Mouse (Mus musculus) ES-E14 (cell line): Measurements from ENCODE around the gene Tmem190.

ENCODE experiments used
- CHD2 ChIP-seq: IDR thresholded peaks from 2 replicates; pipeline ENCODE4 v1.6.1; 2014; ENCODE audit warnings: mild to moderate bottlenecking, low read depth, low read length, inconsistent platforms
- HCFC1 ChIP-seq: IDR thresholded peaks from 2 replicates; pipeline ENCODE4 v1.6.1; 2012; ENCODE audit warnings: low read length, inconsistent platforms, borderline replicate concordance; ENCODE audit not compliant: insufficient read depth
- MAFK ChIP-seq: IDR thresholded peaks from 2 replicates; pipeline ENCODE4 v1.6.1; 2014; ENCODE audit warnings: mild to moderate bottlenecking, low read depth, low read length, inconsistent platforms; ENCODE audit not compliant: insufficient read depth
- ZC3H11A ChIP-seq: IDR thresholded peaks from 2 replicates; pipeline ENCODE4 v1.6.1; 2012; ENCODE audit warnings: low read depth, mild to moderate bottlenecking, inconsistent platforms, low read length, borderline replicate concordance
- ZNF384 ChIP-seq: IDR thresholded peaks from 2 replicates; pipeline ENCODE4 v1.6.1; 2012; ENCODE audit warnings: low read depth, low read length, inconsistent platforms

DNA sequence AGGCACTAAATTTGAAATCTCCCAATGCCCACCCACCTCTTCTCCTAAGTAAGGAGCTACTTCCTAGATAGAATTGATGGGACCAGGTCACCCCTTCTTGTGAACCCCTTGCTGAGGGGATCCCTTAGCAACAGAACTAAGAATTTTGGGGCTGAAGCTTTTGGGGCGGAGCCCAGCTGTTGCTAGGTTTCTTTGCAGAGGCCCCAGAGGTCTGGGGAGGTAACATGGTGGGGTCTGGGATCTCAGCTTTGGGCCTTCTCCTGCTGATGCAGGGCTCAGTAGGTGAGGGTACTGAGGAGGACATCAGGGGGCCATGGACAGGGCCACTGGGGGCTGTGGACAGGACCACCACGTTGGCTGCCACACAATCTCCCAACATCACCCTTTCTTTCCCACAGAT, at the start of gene Tmem190, which contains the start of gene Il11:
- no peak for TF ChIP-seq ZC3H11A
- no peak for TF ChIP-seq MAFK
- TF ChIP-seq HCFC1 = no peak
- TF ChIP-seq CHD2 = no peak
- TF ChIP-seq ZNF384 = no peak
